Mouse (Mus musculus) cerebellum, postnatal 10 days (tissue): ENCODE results near the gene Arpin.

Source experiments
- DNase-seq, 2 experiments: peaks; one replicate each; pipeline ENCODE4 v3.0.0; 2021; ENCODE audit warnings: mixed read lengths in 2 of 2

Arpin gene

DNA sequence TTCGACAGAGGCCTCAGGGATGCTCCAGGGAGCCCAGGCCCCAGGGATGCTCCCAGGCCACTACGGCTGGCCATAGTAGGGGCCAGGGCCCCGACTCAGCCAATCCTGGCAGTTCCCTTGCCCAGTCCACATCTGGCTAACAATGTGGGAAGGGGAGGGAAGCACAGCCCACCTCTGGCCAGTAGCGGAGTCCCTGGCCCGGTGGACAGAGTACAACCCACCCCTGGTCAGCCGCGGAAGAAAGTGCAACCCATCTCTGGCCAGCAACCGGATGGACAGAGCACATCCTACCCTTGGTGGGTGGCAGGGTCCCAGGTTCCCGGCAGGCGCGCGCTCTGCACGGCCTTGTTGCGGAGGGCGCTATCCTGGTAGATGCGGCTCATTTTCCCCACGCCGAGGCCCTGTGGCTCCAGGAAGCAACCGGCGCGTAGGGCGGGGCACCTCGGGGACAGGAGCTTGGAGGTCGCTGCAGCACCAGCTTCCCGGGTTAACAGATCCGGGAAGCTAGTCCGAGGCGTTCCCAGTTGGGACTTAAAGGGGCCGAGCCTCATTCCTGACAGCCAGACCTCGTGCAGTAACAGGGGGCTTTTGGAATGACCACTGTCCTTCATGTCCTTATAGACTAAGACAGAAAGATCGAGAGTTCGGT, at the start of gene Arpin:
Arpin (minus strand) TSS at position 498 of the 649 bp plus-strand sequence.
- peak; percentile 74 to 76 for DNase-seq

DNA sequence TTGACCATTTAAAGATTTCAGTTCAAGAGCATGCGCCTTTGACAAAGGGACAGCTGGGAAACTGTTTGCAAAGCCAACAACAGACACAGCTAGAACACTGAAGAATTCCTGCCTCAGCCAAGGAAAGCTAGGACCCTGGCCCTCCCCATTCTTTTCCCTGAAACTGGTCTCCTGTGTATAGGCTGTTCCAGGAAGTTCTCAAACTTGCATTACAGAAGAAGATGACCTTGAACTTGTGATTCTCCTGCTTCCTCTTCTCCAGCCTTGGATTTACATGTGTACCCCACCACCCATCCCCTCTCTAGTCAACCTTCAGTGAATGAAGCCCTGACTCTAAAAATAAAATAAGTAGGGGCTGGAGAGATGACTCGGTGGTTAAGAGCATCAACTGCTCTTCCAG, 40.2 kb upstream of the Arpin start:
- DNase-seq: no peak

DNA sequence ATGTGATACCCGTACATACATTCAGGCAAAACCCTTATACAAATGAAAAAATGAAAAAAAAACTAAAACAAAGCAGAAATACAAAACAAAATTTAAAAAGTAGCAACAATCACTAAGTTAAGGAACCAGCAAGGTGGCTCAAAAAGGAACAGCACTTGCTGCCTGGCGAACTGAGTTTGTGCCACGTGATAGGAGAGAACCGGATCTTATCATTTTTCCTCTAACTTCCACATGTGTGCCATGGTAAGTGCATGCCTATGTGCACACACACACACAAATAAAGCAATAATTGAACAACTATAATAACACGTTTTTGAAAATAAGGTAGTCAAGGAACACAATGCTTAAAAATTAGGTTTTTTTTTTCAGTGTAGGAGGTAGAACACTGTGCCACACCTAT, 37.0 kb upstream of the Arpin start:
- no peak for DNase-seq

DNA sequence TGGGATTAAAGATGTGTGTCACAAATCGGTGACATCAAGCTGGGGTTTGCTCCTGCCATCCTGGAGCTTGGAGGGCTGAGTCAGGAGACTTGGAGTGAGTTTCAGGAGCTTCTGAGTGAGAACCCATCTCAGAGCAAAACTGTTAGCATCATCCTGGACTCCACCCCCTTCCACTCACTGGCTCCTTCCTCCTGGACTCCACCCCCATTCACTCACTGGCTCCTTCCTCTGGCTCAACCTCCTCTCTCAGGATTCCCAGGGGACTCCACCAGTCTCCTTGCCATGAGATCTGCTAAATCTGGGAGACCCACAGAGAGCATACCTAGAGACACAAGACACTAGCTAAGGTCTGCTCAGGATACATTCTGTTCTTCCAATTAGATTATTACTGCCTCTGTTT, 35.2 kb upstream of the Arpin start:
- DNase-seq: no peak

DNA sequence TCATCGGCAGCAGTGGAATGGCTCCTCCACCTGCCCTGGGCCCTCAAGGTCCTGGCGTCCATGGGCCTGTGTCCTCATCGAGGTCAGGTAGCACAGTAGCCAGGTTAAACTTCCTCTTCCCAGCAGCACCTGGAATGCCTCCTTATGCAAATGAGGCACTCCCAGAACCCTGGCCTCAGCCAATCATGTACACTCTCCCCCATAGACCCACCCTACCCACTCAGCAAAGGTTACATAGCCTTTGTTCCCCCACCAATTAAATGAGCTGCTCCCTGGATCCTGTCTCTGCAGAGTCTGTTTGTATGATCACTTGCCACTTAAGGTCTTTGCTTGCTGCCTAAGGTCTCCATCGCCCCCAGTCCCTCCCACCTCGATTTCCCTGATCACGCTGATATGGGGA, 33.2 kb upstream of the Arpin start:
- no peak for DNase-seq

DNA sequence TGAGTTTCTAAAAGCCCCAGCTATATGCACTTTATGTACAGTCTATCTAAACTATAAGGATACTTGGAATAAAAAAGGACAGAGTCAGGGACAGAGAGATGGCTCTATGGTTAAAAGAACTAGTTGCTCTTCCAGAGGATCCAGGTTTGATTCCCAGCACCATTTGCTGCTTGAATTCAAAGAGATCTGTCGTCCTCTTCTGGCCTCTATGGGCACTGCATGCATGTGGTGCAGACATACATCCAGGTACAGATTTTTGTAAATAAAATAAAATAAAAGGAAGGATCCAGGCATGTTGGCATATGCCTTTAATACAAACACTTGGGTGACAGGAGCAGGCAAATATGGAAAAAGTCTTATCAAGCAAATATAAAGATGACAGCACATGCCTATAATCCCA, 26.4 kb upstream of the Arpin start:
- DNase-seq: no peak

DNA sequence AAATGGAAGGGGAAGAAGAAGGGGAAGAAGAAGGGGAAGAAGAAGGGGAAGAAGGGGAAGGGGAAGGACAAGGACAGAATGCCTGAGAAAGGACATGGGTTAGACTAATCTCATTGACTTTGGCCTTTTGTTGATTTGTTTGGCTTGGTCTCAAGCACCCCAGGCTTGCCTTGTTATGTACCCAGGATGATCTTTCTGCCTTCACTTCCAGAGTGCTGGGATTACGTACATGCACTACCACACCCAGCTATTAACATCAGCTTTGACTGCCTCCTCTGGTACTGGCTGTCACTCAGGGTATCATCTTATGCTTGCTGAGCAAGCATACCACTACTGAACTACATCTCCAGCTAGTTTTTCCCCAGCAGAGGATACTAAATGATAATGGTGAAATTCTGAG, 21.0 kb upstream of the Arpin start:
- DNase-seq: no peak

DNA sequence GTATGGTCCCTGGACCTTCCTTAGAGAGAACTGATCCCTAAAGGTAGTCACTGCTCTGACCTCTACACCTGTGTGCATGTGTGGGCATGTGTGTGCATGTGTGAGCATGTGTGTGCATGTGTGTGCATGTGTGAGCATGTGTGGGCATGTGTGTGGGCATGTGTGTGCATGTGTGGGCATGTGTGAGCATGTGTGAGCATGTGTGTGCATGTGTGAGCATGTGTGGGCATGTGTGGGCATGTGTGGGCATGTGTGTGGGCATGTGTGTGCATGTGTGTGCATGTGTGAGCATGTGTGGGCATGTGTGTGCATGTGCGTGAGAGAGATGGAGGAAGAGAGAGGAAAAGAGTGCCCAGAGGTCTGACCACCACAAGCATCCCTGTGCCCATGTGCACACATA, 19.7 kb upstream of the Arpin start:
- no peak for DNase-seq

DNA sequence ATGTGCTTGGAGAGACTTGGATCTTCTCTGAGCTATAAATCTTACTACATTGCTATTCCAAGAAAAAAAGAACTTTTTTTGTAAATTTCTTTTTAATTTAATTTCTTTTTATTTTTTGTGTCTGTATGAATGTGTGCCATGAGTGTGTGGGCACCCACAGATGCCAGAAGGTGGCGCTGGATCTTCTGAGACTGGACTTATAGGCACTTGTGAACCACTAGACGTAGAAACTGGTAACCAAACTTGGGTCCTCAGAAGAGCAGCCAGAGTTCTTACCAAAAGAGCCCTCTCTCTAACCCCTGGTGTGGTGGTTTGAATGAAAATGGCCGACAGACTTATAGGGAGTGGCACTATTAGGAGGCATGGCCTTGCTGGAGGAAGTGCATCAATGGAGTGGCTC, 15.9 kb upstream of the Arpin start:
- no peak for DNase-seq

DNA sequence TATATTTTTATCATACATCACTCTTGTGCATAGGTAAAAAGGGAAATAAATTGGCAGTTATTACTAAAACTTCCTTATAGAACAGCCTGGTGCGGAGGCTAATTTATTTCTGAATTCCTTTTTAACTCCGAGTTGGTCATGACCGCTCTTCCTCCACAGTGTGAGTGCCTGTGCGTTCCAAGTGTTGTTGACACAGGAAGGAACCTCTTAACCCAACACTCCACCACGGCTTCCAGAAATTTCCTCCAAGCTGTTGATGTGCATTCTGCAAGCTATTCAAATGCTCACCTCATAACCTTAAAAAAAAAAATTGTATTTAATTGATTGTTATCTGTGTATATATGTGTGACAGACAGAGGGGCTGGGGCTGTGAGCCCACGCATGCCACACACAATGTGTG, 15.1 kb upstream of the Arpin start:
- DNase-seq: no peak

DNA sequence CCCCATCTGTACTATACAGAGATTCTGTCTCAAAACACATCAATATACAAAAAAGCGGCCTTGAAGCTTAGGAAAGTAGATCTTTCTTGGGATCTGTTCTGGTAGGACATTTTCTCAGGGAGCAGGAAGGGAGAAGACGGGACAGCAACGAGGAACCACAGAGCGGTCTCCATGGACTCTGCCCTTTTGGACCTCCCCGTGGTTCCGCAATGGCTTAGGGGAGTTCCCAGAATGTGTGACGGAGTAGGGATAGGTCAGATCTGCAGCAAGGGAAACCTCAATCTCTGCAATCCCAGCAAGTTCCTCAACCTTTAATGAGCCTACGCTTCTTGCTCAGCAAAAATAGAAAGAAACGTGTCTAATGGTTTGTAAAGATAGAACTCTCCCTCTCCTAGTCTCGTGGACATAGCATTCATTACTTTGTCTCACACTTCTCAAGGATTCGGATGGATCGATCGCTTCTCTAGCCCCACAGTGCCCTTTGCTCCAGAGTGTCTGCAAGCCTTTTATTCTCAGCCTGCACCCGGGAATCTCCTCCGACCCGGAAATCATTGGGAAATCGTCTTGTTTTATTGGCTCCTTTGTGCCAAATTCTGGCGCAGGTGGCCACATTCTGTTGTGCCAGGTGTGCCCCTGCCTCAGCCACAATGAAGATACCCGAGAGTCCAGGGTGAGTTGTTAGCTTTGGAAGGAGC, 499 bp upstream of the Arpin start:
- peak; percentile 22 to 28 for DNase-seq

DNA sequence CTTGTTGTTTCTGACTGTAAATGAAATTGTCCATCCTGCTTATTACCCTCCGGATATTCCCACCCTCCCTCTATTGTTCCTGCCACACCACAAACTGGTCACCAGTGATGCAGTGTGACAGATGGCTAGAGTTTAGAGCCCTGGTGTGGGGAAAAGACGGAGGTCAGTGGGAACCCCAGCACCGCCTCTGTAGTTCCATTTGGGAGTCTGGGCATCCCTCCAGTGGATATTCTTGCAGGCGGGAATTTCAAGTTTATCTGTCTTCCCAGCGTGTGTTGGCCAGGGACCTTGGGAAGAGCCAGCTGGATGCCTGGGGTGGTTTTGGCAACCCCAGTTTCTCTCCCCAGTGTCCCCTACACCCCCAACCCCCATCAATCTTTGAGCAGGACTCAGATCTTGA, 698 bp downstream of the Arpin start:
- peak; percentile 74 to 81 for DNase-seq

DNA sequence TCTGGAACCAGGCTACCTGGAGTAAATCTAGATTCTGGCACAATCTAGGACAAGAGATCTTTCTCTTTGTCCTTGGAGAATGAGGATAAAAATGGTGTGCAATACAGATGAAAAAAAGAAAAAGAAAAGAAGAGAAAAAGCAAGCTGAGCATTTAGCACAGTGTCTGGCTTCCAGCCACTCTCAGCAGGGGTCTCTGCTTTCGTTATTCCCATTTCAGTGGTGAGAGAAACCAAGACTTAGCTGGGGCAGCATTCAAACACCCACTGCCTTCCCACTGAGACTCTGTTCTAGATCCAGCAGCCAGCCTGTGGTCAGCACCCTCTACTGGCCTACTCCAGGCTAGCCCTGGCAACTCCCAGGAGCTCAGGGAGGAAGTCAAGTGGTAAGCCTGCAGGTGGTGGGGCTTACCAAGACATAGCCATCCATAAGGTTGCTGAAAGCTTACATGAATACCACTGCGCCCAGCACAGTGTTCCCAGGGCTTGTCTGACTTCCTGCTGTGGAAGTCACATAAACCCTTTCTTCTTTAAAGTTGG, 6.6 kb downstream of the Arpin start:
- peak; percentile 56 to 60 for DNase-seq

DNA sequence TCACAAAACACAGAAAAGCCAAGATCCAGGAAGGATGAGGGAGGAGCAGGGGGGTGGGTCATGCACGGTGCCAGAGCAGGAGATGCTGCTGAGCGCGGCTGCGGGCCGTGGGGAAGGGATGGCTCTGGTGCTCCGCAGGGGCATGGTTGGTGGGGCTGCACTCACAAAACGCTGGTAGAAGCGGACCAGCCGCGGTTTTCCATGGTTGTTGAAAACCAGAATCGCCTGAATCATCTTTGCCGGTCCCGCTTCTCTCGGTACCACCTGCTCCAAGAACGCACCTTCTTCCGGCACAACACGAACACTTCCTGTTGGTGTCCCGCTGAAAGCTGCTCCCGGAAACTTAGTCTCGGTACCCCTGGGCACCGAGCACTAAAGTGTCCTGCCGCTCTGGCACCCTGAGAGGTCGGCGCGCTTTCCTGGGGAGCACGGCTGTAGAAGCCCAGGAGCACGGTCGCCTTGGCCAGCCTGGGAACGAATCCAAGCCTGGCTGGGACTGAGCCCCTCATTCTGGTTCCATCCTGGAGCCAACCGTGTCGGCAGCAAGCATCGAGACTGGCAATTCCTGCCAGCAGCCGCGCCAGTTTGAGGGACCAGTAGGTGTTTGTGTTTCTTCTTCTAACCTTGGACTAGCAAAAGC, 14.7 kb downstream of the Arpin start, which contains the start of gene Ap3s2:
Ap3s2 (minus strand) TSS at position 306 of the 640 bp plus-strand sequence.
- peak; percentile 95 to 97 for DNase-seq

DNA sequence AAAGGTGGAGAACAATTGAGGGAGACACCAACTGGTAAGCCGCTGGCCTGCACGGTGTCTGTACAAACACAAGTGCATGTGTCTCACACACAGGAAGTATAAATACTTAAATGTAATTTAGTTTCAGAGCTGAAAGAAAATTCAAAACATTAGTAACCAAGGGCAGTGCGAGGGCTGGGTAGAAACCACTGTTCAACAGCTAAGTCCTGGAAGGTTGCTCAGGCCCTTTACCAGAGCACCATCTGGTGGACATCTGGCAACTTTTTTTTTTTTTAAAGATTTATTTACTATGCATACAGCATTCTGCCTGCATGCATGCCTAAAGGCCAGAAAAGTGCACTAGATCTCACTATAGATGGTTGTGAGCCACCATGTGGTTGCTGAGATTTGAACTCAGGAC, 20.6 kb downstream of the Arpin start:
- DNase-seq: peak; percentile 29 to 53

DNA sequence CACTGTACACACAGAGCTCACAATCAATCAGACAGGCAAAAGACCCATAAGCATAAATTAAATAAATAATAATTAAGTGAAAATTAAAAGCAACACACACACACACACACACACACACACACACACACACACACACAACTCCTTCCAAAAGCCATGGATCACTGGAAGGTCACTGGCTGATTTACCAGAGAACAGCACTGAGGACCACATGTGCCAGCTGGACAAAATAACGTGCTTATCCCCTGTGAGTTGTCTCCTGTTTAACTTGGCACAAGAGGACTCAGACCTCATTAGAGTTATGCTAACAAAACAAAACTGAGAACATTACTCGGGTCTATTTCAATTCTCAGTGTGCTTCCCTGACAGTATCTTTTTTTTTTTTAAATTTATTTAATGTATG, 27.8 kb downstream of the Arpin start:
- DNase-seq: no peak

DNA sequence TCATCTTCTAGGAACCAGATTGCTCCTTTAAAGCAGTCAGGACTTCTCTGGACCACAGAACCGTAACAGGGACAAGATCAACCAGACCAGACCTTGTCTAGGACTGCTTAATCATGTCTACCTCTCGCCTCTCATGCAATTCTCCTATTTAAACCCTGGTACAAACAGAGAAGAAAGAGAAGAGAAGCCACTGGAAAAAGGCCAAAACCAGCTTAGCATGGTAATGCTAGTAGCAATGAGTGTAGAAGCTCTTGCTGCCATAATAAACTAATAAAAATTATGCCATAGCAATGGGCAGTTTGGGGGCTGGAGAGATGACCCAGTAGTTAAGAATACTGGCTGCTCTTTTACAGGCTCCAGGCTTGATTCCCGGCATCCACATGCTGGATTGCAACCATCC, 28.2 kb downstream of the Arpin start:
- no peak for DNase-seq

DNA sequence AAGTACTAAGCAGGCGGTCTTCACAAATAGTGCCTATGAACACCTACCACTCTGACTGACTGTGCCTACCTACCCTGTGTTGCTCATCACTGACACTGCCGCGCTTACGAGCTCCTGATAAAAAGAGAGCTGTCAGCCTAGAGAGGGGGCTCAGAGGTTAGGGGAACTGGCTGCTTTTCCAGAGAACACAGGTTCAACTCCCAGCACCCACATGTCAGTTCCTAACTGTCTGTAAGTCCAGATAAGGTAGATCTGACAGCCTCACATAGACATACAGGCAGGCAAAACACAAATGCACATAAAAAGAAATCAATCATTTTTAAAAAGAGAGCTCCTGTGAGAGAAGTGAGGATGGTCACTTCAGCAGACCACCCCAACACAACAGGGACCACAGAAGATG, 30.0 kb downstream of the Arpin start:
- no peak for DNase-seq

DNA sequence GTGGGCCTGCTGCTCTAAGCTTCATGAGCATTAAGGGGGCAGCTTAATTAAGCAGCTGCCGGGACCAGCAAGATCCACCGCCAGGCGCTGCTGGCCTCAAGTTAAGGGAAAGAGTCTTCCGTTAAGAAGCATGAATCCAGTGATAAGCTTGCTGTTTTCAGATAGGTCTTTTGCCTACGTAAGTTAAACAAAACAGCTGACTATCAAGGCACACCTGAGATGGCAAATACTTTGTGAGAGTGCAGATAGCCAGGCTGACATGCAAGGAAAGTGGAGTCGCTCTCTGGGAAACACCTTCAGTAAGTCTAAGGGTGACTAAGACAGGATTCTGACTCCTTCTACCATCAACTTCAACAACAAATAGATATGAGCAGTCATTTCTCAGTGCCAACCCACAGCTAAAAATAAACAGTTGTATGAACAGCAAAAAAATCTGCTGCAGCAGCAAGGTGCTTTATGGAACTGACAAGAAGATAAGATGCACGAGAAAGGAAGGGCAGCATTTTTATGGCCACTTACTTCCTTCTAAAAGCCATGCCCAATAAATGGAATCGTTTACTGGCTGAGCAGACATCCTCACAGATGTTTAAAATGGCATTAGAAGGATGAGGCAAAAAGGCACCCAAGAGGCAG, 31.9 kb downstream of the Arpin start:
- no peak for DNase-seq

DNA sequence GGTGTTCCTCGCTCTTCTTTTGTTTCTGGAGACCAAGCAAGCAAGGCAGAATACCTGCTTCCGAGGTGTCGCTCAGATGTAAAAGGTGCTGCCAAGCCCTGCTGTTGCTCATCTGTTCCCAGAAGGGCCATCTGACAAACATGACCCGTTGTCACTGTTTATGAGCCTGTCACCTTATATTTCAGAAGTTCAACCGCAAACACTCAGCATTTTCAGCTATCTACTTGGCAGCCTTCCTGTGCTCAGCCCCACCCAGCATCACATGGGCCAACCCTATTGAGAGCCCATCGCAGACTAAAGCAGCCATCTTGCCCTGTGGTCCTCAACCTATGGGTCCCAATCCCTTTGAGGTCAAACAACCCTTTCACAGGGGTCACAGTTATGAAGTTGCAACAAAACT, 34.4 kb downstream of the Arpin start:
- DNase-seq: no peak

DNA sequence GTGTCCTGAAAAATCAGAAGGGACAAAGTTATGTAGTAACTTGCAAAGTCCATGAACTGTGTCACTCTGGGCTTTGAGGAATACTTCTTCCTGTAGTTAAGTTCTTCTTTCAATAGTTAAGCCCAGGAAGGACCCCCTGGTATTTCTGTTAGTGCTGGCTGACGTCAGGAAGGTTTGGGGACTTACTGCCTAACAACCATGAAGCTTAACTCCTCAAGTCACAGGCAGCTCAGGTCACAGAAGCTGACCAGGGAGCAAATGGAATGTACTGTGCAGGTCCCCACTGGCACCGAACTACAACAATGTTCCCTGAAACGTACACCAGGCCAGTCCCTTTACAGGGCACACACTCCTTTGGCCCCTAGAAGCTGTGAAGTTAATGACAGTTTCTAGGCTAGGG, 39.9 kb downstream of the Arpin start:
- DNase-seq: no peak

DNA sequence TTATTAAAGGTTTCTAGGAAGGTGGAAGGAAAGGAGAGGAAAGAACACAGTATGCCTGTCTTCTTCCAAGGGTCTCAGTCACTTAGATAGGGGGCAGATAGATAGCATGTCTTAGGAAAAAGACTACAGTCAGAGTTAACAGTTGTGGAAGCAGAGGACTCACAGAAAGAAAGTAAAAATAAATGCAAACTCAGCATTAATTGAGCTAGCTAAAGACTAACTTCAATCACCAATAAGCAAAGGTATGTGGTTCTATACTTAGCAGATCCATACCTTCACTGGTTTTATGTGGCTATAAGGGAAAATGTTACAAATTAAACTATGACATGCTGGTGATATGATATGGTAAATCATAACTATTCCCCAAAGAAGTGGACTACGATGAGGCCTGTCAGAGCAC, 40.4 kb downstream of the Arpin start:
- no peak for DNase-seq
